Mouse (Mus musculus): ENCODE measurements around the gene Thy1.

The Thy1 gene

GRCm38 (mm10) chr9:44042836-44043707 lies at the start of gene Thy1:
TSS of gene Thy1 (plus strand) at chr9:44043384.
- DNase-seq: peak; percentile 100

- DNase-seq: peak; percentile 26
These were observed 45.5 kb upstream of the Thy1 start for GRCm38 (mm10) chr9:43997681-43998080.

GRCm38 (mm10) chr9:43998851-43999250 lies 44.3 kb upstream of the Thy1 start:
- DNase-seq: no peak

- peak; percentile 55 for DNase-seq
These were observed 38.8 kb upstream of the Thy1 start for GRCm38 (mm10) chr9:44004362-44004761.

- no peak for DNase-seq
These were observed 37.9 kb upstream of the Thy1 start for GRCm38 (mm10) chr9:44005305-44005704.

- DNase-seq: no peak
These were observed 35.9 kb upstream of the Thy1 start for GRCm38 (mm10) chr9:44007323-44007722.

- peak; percentile 16 for DNase-seq
These were observed 35.2 kb upstream of the Thy1 start for GRCm38 (mm10) chr9:44007991-44008390.

- no peak for DNase-seq
These were observed 32.3 kb upstream of the Thy1 start for GRCm38 (mm10) chr9:44010900-44011299.

GRCm38 (mm10) chr9:44011668-44012067 lies 31.5 kb upstream of the Thy1 start:
- DNase-seq: no peak

GRCm38 (mm10) chr9:44012164-44012563 lies 31.0 kb upstream of the Thy1 start:
- no peak for DNase-seq

- peak; percentile 20 for DNase-seq
These were observed 30.4 kb upstream of the Thy1 start for GRCm38 (mm10) chr9:44012761-44013301.

GRCm38 (mm10) chr9:44013781-44014180 lies 29.4 kb upstream of the Thy1 start:
- DNase-seq: no peak

- peak; percentile 14 for DNase-seq
These were observed 26.9 kb upstream of the Thy1 start for GRCm38 (mm10) chr9:44016304-44016703.

GRCm38 (mm10) chr9:44017846-44018245 lies 25.3 kb upstream of the Thy1 start:
- no peak for DNase-seq

GRCm38 (mm10) chr9:44020001-44020400 lies 23.2 kb upstream of the Thy1 start:
- DNase-seq: no peak

- DNase-seq: no peak
These were observed 20.9 kb upstream of the Thy1 start for GRCm38 (mm10) chr9:44022100-44022847.

- no peak for DNase-seq
These were observed 19.1 kb upstream of the Thy1 start for GRCm38 (mm10) chr9:44024096-44024495.

- DNase-seq: no peak
These were observed 13.5 kb upstream of the Thy1 start for GRCm38 (mm10) chr9:44029580-44030236.

- no peak for DNase-seq
These were observed 12.5 kb upstream of the Thy1 start for GRCm38 (mm10) chr9:44030646-44031045.

- DNase-seq: no peak
These were observed 12.1 kb upstream of the Thy1 start for GRCm38 (mm10) chr9:44031079-44031478.

- no peak for DNase-seq
These were observed 11.2 kb upstream of the Thy1 start for GRCm38 (mm10) chr9:44031946-44032345.

GRCm38 (mm10) chr9:44033317-44033716 lies 9.9 kb upstream of the Thy1 start:
- no peak for DNase-seq
